Mouse (Mus musculus) intestine, embryonic 16.5 days (tissue): ENCODE results near the gene Was. TPM values are rescaled to one million over a fixed set of nuclear protein-coding genes. Genes with fewer than 3 reads are reported as not detected.

Experiments used
- polyA plus RNA-seq: library from polyadenylated mRNA; unstranded; fragments of >200 nt; fragmentation: Nextera tagmentation; extraction: Ambion mirVana; gene quantifications from 2 replicates; pipeline ENCODE4 v1.2.1, GENCODE M21; 2015

Was gene
- polyA plus RNA-seq, 1 experiment from 2014 or later: 0.87 TPM

Other genes starting within 250 kb of the Was start
- gene Otud5, start 249.1 kb downstream of the Was start, polyA plus RNA-seq: 25.9 and 27.7 TPM in 2 replicates
- 13.6 and 15.3 TPM in 2 replicates for gene Pim2, start 212.2 kb downstream of the Was start, polyA plus RNA-seq
- gene Slc35a2, start 206.5 kb downstream of the Was start, polyA plus RNA-seq: 46.5 and 50.8 TPM in 2 replicates
- gene Pqbp1, start 191.2 kb downstream of the Was start, polyA plus RNA-seq: 95.3 and 101 TPM in 2 replicates
- gene Timm17b, start 191.1 kb downstream of the Was start, polyA plus RNA-seq: 132 and 141 TPM in 2 replicates
- not detected in 2 replicates for gene Gm10491, start 182.7 kb downstream of the Was start, polyA plus RNA-seq
- not detected in 2 replicates for gene Gm10490, start 181.0 kb downstream of the Was start, polyA plus RNA-seq
- 10.6 and 10.7 TPM in 2 replicates for gene Pcsk1n, start 170.7 kb downstream of the Was start, polyA plus RNA-seq
- not detected in 2 replicates for gene Eras, start 161.9 kb downstream of the Was start, polyA plus RNA-seq
- gene Hdac6, start 142.6 kb downstream of the Was start, polyA plus RNA-seq: 16.8 and 17.3 TPM in 2 replicates
- 0.93 and 2.5 TPM in 2 replicates for gene Gata1, start 112.4 kb downstream of the Was start, polyA plus RNA-seq
- gene Glod5, start 72.0 kb downstream of the Was start, polyA plus RNA-seq: 8.8 and 12.7 TPM in 2 replicates
- gene Suv39h1, start 15.7 kb downstream of the Was start, polyA plus RNA-seq: 36.7 and 43.7 TPM in 2 replicates
- 19.8 and 22.3 TPM in 2 replicates for gene Wdr13, start 42.4 kb upstream of the Was start, polyA plus RNA-seq
- gene Rbm3, start 55.4 kb upstream of the Was start, polyA plus RNA-seq: 372 and 405 TPM in 2 replicates
- gene Tbc1d25, start 85.7 kb upstream of the Was start, polyA plus RNA-seq: 8.6 and 10.0 TPM in 2 replicates
- gene Ebp, start 103.0 kb upstream of the Was start, polyA plus RNA-seq: 101 and 102 TPM in 2 replicates
- gene Porcn, start 116.0 kb upstream of the Was start, polyA plus RNA-seq: 5.8 and 7.5 TPM in 2 replicates
- 30.8 and 33.7 TPM in 2 replicates for gene Ftsj1, start 161.9 kb upstream of the Was start, polyA plus RNA-seq
- gene Slc38a5, start 180.6 kb upstream of the Was start, polyA plus RNA-seq: 9.5 and 11.0 TPM in 2 replicates
- not detected in 2 replicates for gene Ssxb10, start 236.9 kb upstream of the Was start, polyA plus RNA-seq